Mouse (Mus musculus) ovary, postnatal 36 days (tissue): ENCODE results near the gene Sept9.

Source experiments
- DNase-seq: peaks from one replicate; pipeline ENCODE4 v3.0.0; 2022; ENCODE audit warnings: low spot score, mixed read lengths

Sept9 gene

GRCm38 (mm10) chr11:117347256-117347655 is 147.8 kb downstream of the Sept9 start:
- no peak for DNase-seq

GRCm38 (mm10) chr11:117348429-117349103 is 149.1 kb downstream of the Sept9 start:
- no peak for DNase-seq

- no peak for DNase-seq
Observed at GRCm38 (mm10) chr11:117349429-117350363, 150.2 kb downstream of the Sept9 start.

- DNase-seq = no peak
Observed at GRCm38 (mm10) chr11:117350462-117351222, 151.2 kb downstream of the Sept9 start.

GRCm38 (mm10) chr11:117353126-117353525 is 153.7 kb downstream of the Sept9 start:
- no peak for DNase-seq

- DNase-seq = no peak
Observed at GRCm38 (mm10) chr11:117354107-117354506, 154.6 kb downstream of the Sept9 start.

GRCm38 (mm10) chr11:117356937-117357336 is 157.5 kb downstream of the Sept9 start:
- DNase-seq = no peak

GRCm38 (mm10) chr11:117357916-117358639 is 158.6 kb downstream of the Sept9 start:
- peak; percentile 90 for DNase-seq

- no peak for DNase-seq
Observed at GRCm38 (mm10) chr11:117359161-117359560, 159.7 kb downstream of the Sept9 start.

- peak; percentile 70 for DNase-seq
Observed at GRCm38 (mm10) chr11:117359870-117360269, 160.4 kb downstream of the Sept9 start.

GRCm38 (mm10) chr11:117360561-117360960 is 161.1 kb downstream of the Sept9 start:
- no peak for DNase-seq

GRCm38 (mm10) chr11:117362307-117362706 is 162.8 kb downstream of the Sept9 start:
- no peak for DNase-seq

GRCm38 (mm10) chr11:117363918-117364317 is 164.5 kb downstream of the Sept9 start:
- DNase-seq = no peak

- no peak for DNase-seq
Observed at GRCm38 (mm10) chr11:117366426-117366825, 167.0 kb downstream of the Sept9 start.

GRCm38 (mm10) chr11:117366861-117367357 is 167.4 kb downstream of the Sept9 start:
- no peak for DNase-seq

- DNase-seq = no peak
Observed at GRCm38 (mm10) chr11:117367937-117368336, 168.5 kb downstream of the Sept9 start.

- no peak for DNase-seq
Observed at GRCm38 (mm10) chr11:117369347-117369746, 169.9 kb downstream of the Sept9 start.

GRCm38 (mm10) chr11:117370262-117370850 is 170.9 kb downstream of the Sept9 start:
- DNase-seq = no peak

- no peak for DNase-seq
Observed at GRCm38 (mm10) chr11:117372537-117372936, 173.1 kb downstream of the Sept9 start.

GRCm38 (mm10) chr11:117373195-117373594 is 173.7 kb downstream of the Sept9 start:
- DNase-seq = no peak

GRCm38 (mm10) chr11:117373870-117374269 is 174.4 kb downstream of the Sept9 start:
- no peak for DNase-seq
